Mouse (Mus musculus) regulatory T cell (primary cell): ENCODE measurements around the gene Pi4kb.
"Not testable (repeated sequence)": the region's sequence is repeated elsewhere in the genome, so short reads cannot be mapped to it uniquely, and the experiment has no call there.

Experiments used
- in situ Hi-C: fragments of 300-600 bp; cut with MboI, MseI; formaldehyde crosslinking; loops from one replicate; pipeline ENCODE4 v1.15.1; 2025; ENCODE audit warnings: high pct_unique_total_duplicates

Gene Pi4kb

DNA sequence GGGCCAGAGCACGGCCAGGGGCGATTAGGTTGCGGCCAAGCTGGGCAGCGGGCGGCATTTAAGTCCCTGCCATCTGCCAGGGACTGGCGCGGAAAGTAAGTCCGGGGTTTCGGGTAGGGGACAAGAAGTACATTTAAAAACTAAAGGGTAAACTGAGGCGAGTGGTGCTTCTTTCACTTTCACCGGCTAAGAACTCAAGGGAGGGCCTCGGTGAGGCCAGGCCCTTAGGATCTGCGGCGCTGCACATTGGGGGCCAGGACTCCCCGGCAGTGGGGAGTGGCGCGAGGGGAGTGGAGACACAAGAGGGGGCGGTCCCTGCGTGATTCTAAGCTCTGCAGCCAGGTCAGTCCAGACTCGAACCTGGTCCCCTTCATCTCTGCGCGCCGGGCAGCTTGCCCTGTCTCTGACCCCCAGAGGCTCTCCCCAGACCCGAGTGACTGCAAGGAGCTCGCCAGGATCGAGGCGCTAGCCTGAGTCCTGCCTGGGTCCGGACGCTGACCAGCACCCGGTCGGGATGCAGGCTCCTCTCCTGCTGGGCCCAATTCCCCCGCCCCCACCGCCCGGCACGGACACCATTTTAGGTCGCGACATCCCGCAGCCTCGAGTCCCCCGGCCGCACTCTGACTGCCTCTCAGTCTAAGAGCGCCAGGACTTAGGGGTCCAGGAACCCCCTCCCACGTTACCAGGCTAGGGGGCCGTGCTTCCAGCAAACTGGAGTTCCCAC lies 40.1 kb downstream of the Pi4kb start:
- in situ Hi-C loops: no loop called here

DNA sequence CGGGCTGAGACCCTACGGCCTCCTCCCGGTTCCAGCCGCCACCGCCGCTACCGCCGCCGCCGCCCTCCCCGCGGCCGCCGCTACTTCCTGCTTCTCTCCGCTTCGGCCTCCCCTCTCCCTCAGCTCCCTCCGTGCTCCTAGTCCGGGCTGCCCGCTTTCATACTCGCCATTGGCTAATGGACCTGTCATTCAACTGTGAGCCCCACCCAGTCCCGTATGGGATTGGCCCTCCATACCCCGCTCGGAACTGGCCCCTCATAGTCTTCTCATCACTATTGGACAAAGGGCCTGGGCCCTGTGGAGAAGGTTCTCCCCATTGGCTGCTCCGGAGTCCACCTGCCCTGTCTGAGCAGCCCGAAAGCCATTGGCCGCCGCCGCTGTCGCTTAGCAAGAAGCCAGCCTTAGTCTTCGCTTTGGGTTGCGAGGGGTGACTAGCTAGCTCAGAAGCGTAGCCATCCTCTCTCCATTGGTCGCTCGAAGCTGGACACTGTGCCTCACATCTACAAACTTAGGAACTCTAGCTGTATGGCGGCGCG lies 40.9 kb downstream of the Pi4kb start, which contains the start of gene Zfp687:
Zfp687 (minus strand) TSS at position 112 of the 536 bp plus-strand sequence.
- in situ Hi-C loops: no loop called here

DNA sequence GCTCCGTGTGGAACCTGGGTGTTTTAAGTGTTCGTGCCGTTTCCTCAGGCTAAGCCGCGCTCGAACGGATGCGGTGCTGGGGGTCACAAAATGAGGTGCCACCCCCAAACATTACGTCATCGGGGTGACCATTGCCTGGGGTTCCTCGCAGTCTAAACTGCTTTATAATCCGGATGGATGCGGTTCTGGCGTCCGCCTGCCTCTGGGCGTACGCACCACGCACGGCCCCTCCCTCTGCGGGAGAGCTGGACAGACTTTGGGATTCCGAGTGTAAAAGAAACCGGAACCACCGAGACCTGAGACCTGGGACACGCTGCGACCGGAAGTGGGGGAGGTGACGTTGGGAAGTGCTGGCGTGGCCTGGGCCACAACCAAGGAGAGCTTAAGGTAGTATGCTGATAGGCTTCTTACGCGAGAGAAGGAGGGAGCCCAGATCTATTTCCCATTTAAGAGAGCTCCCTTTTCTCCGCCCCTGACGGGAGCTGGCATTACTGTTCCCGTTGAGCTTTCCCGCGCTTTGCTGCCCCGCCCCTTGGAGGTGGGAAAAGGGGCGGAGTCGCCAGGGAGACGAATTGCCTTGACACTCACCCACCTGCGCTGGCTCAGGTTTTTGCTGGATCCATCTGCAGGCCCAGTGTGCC lies 41.5 kb downstream of the Pi4kb start:
- in situ Hi-C loops: no loop called here

DNA sequence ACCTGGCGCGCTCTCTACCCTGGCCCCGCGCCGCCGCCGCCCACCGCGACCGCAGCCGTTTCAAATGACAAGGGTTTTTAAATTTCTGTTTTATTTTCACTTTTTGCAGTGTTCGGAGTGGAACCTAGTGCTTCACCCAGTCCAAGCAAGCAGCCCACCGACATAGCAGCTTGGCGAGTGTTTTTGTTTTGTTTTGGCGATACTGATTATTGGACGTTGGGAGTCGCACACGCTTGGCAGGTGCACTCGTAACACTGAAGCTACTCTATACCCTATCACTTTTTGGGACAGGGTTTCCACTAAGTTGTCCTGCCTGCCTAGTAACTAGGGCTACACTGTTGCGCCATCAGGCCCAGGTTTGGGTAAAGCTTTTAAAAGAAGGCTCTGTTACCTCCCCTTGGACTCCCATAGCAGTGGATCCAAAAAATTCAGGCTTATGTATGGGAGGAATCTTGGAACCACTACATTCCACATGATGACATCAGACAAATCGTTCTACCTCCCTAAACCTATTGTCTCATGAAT lies 42.1 kb downstream of the Pi4kb start:
- in situ Hi-C loops: no loop called here

DNA sequence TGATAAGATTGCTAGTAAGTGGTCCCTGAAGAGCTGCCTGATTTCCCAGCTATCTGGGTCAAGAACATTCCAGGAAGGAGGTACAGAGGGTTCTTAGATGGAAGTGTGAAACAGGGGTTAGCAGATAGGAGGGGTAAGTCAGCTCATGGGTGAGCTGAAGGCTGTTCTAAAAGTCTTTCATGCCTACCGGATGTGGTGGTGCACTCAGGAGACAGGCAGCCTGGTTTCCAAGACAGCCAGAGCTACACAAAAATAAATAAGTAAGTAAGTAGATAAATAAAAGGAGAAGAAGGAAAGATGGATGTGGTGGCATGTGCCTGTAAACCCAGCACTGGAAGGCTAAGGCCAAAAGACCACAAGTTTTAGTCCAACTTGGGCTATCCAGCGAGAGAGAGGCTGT lies 44.2 kb downstream of the Pi4kb start:
- in situ Hi-C loops: no loop called here

DNA sequence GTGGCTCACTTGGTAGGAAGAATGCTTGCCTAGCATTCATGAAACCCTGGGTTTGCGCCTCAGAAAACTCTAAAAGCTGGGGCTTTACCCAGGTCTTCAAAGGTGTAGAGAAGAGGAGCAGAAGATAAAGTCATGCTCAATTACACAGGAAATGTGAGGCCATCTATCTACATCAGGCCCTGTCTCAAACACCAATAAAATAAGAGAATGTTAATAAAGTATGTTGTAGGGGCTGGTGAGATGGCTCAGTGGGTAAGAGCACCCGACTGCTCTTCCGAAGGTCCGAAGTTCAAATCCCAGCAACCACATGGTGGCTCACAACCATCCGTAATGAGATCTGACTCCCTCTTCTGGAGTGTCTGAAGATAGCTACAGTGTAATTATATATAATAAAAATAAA lies 46.4 kb downstream of the Pi4kb start:
- in situ Hi-C loops: not testable (repeated sequence)

DNA sequence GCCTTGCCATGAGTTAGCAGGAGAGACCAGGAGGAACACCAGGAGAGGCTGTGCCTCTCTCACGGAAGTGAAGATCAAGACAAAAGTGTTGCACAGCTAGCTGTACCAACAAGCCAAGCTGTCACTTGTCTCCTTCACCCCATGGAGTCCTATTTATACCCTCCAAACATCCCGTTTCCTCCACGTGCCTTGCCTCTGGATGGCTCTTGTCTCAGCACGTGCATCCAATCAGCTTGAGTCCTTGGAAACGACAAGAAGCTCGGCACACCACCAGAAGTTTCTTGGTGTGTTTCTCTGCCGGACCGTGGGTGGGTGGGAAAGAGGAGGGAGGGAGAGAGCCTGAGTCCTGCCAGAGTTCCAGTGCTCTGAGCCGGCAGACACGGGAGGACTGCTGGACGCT lies 50.0 kb downstream of the Pi4kb start:
- in situ Hi-C loops: no loop called here

DNA sequence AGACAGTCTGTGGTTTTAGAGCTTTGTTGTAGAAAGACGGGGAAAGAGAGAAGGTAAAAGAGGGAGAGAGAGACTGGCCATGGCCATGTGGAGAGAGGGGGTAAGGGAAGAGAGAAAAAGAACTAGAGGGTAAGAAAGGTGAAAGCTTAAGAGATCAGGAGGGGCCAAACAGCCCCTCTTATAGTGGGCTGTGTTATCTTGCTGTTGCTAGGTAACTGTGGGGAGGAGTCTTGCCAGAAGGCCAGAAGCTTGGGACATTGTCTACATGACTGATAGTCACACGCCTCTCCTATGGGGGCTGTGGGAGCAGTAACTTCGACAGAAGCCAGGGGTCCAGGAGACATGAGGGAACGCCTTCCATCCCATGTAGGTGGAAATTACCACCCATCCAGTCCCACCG lies 50.7 kb downstream of the Pi4kb start:
- in situ Hi-C loops: no loop called here

DNA sequence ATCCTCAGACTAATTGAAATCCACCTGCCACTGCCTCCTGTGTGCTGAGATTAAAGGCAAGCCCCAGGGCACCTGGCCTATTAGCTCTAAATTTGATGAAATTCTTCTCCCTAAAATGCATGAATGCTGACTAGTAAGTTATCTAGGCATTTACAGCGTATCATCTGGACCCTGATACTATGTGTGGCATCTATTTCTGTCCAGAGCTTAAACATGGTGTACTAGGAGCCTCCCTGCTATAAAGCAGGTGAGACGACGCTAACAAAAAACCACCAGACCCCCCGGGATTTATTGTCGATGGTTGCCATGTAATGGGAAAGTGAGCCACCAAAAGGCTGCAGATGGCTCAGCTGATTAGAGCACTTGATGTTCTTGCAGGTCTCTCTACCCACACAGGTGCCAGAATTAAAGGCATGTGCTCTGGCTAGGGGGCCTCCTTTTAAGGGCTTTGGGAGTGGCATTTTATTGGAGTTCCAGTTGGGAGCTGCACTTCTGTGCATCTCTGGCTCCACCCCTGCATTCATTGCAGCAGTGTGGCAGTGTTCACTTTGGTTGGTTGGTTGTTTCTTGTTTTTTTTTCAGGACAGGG lies 52.6 kb downstream of the Pi4kb start:
- in situ Hi-C loops: no loop called here

DNA sequence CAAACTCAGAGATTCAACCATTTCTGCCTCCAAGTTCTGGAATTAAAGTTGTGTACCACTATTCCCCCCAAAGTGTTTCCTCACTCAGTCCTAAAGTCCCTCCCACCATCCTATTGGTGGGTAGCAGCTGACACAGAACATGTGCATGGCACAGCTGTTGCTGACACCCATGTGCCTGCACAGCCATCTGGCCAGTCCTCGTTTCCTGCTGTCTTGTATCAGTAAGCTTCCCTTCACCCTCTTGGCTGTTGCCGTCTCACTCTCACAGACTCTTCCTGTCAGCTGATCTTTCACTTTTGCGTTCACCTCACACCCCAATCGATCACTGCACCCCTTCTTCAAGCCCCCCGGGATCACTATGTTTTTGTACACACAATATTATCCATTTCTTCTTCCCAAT lies 53.2 kb downstream of the Pi4kb start:
- in situ Hi-C loops: no loop called here

DNA sequence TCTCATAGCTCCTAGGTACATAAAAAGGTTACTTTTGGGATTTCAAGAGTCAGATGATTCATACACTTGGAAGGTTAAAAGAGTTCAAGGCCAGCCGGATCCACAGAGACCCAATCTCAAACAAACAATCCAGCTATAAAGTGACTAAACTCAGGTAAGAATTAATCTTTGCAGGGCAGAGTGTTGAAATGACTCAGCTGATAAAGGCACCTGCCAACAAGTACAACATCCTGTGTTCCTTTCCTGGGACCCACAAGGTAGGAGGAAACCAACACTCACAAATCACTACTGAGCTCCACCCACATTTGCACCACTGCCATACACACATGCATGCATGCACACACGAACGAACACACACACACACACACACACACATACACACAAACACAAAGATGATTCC lies 54.1 kb downstream of the Pi4kb start:
- in situ Hi-C loops: no loop called here

DNA sequence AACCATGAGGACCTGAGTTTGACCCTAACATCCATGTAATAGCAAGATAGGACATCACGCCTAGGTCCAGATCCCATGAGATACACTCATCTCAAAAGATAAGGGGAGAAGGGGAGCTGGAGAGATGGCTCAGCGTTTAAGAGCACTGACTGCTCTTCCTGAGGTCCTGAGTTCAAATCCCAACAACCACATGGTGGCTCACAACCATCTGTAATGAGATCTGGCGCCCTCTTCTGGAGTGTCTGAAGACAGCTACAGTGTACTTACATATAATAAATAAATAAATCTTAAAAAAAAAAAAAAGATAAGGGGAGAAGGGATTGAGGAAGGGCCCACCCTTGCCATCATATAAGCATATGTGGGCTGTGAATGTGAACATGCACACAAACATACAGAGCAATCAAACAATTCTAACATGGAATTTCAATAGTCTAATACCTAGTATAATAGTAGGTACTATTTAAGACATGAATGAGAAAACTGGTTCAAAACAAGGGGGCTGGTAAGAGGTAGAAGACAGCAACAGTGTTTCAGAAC lies 54.8 kb downstream of the Pi4kb start:
- in situ Hi-C loops: not testable (repeated sequence)

DNA sequence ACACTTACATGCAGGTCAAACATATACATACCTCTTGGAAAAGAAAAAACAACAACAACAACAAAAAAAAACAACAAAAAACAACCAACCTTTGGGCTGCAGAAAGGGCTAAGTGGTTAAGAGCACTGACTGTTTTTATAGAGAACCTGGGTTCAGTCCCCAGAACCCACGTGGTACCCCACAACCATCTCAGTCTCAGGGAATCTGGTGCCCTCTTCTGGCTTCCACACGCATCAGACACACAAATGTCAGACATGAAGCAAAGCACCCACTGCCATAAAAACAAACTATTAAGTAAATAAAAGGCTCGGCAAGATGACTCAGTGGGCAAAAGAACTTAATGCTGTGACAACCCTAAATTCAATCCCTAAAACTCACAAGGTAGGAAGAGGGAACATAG lies 55.4 kb downstream of the Pi4kb start:
- in situ Hi-C loops: no loop called here

DNA sequence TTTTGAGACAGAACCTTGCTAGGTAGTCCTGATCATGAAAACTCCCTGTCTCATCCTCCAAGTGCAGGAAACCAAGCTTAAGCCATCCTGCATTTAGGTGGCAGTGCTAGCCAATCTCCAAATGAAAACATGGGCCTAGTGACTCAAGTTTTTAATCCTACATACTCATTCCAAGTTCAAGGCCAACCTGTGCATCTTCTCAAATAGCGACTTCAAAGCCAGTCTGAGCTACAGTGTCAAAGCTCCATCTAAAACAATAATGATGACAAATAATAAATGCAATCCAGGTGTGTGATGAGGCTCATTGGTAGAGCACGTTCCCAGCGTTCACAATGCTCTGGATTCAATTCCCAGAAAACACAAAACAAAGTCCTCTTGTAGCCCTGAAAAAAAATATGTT lies 67.1 kb downstream of the Pi4kb start:
- in situ Hi-C loops: no loop called here

DNA sequence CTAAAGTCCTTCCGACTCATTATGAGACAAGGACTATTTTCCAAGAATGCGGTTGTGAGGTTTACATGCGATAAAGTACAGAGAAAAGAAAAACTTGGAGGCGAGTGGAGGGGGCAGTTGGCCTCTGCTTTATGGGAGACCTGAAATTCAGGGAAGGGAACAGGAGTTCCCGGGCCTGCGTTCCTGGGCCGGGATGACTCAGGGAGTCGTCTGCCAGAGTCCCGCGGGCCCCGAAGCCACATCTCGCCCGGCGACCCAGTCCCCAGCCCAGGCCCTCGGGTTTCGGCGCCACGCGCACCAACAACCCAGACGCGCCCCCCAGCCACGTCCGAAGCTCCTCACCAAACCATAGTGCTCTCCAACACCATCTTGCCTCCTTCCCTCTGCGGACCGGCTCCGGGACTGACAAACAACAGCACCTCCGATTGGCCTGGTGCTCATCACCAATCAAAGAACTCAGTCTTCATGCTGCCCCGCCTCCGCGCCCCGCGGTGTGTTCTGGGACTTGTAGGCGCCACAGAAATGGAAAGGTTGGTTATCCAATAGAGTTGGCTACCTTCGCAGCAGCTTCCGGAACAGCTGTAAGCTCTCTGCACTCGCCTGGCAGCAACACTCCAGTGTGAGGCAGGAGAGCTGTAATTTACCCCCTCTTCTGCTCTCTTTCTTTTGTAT lies 67.8 kb downstream of the Pi4kb start, which contains the start of gene Psmd4:
Psmd4 (minus strand) TSS at position 449 of the 672 bp plus-strand sequence.
- in situ Hi-C loops: no loop called here

DNA sequence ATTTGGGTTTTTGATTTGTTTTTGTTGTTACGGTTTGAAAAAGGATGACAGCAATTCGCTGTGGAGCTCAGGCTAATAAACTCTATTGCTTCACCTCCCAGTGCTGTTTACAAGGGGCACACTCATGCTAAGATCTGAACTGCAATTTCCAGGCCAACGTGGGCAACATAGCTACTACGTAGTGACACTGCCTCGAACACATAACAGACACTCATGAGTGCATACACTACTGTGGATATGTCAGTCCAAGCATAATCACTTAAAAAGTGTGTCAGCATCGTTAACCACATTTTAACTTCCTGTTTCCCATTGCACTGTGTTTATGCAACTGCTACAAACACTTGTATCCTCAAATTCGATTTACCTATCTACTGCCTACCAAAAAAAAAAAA lies 68.3 kb downstream of the Pi4kb start:
- in situ Hi-C loops: no loop called here

DNA sequence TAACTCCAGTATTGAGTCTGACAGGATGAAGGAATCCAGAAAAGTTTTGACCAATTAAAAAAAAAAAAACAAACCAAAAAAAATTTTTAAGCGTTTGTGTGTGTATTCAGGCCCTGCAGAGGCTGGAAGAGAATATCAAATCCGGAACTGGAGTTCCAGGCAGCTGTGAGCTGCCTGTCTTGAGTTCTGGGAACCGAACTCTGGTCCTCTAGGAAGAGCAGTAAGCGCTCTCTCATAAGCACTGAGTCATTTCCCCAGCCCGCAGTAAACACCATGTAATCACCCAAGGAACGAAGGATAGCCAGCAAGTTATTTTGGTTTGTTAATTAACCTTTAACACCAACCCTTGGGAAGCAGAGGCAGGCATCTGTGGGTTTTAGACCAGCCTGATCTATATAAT lies 68.7 kb downstream of the Pi4kb start:
- in situ Hi-C loops: no loop called here

DNA sequence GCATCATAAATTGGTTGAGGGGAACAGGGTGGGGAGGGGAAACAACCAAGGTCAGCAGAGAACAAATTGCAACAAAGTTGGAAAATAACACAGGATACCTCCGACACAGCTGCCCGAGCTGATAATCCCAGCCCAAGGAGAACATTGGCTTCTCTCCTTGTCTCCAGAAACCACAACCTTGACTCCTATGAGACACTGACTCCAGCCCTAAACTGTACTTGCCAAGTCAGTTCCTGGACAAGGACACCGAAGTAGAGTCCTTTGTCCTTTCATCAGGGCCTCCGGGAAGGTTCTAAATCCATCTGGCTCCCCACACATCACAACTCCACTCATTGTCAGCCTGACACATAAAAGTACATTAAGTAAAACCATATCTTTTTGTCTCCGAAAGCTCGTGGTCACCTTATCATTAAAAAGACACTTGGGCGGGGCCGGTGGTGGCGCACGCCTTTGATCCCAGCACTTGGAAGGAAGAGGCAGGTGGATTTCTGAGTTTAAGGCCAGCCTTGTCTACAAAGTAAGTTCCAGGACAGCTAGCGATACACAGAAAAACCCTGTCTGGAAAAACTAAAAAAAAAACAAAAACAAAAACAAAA lies 72.0 kb downstream of the Pi4kb start:
- in situ Hi-C loops: no loop called here

DNA sequence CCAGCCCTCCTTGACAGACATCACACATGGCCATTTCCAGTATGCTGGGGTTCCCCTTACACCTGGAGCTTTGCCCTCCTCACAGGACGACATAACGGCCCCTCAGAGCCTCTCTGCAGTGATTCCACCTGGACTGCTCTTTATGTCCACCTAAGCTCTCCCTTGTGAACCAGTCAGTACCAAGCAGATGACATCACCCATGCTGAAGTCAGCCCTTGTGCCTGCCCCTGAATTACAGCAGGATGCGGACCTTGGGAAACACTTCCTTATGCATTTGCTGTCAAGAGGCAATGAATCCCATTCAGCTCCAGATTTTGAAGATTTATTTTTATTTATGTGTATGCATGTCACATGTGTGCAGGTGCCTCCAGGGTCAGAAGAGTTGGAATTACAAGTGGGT lies 73.4 kb downstream of the Pi4kb start:
- in situ Hi-C loops: no loop called here

DNA sequence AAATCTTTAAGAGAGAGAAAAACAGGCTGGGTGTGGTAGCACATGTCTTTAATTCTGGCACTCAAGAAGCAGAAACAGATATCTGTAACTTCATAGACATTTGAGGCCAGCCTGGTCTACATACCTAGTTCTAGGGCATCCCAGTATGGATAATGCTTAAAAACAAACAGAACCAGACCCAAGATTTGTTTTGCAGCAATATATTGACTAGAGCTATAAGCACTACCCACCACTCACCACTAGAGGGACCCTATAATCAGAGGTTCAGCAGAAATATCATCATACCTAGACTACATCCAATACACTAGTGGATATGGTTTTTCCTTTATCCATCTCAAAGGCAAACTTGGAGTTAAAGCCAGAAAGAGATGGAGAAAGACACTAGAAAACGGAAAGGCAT lies 78.4 kb downstream of the Pi4kb start:
- in situ Hi-C loops: no loop called here

DNA sequence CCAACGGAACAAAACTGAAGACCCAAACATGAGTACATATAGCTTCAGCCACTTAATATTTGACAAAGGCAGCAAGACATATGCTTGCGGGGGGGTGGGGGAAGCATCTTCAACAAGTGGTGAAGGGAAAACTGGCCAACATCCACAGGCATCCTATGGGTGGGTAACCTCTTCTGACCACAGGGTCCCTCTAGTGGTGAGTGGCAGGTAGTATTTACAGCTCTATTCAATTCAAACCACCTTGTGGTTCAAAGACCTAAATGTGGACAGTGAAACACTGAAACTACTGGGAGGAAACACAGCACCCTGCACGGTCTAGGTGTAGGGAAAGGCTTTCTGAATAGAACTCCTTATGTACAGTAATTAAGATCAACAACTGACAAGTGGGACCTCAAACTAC lies 79.2 kb downstream of the Pi4kb start:
- in situ Hi-C loops: no loop called here
